Mouse (Mus musculus) liver, postnatal 0 days (tissue): ENCODE data around the gene Hes7. TPM values are rescaled to one million over a fixed set of nuclear protein-coding genes. Genes with fewer than 3 reads are reported as not detected.

Experiments
- ATAC-seq: fragments of 200-750 bp; cut with Nextera tagmentation; 2 replicates; pipeline ENCODE4 v1.8.0; 2017; ENCODE audit warnings: mild to moderate bottlenecking, moderate library complexity
- DNase-seq: peaks from one replicate; pipeline ENCODE4 v3.0.0-alpha.2; 2016
- H3K27ac ChIP-seq: fragments of 300-500 bp; sonication (generic); 2 replicates; pipeline ENCODE4 v1.5.1; 2014; ENCODE audit warnings: antibody characterized with exemption, moderate library complexity, mild to moderate bottlenecking, low read depth
- H3K27me3 ChIP-seq: fragments of 300-500 bp; sonication (generic); 2 replicates; pipeline ENCODE4 v1.6.1; 2014; ENCODE audit warnings: low read length, control low read depth, mixed read lengths; ENCODE audit not compliant: insufficient read depth
- H3K36me3 ChIP-seq: fragments of 300-500 bp; sonication (generic); replicated peaks from 2 replicates; pipeline ENCODE4 v1.6.1; 2014; ENCODE audit warnings: mild to moderate bottlenecking, control low read depth, low read length, moderate library complexity, mixed read lengths; ENCODE audit not compliant: insufficient read depth
- H3K4me1 ChIP-seq: fragments of 300-500 bp; sonication (generic); 2 replicates; pipeline ENCODE4 v1.6.1; 2014; ENCODE audit warnings: antibody characterized with exemption, mild to moderate bottlenecking, control low read depth; ENCODE audit not compliant: insufficient read depth
- H3K4me2 ChIP-seq: fragments of 300-500 bp; sonication (generic); 2 replicates; pipeline ENCODE4 v1.6.1; 2014; ENCODE audit warnings: low read depth, mild to moderate bottlenecking, low read length, moderate library complexity, mixed read lengths
- H3K4me3 ChIP-seq: fragments of 300-500 bp; sonication (generic); 2 replicates; pipeline ENCODE4 v1.5.1; 2014; ENCODE audit warnings: low read depth, low read length
- H3K9ac ChIP-seq: fragments of 300-500 bp; sonication (generic); replicated peaks from 2 replicates; pipeline ENCODE4 v1.6.1; 2014; ENCODE audit warnings: mild to moderate bottlenecking, moderate library complexity
- H3K9me3 ChIP-seq: fragments of 300-500 bp; sonication (generic); 2 replicates; pipeline ENCODE4 v1.6.1; 2016; ENCODE audit warnings: mild to moderate bottlenecking, control low read depth, low read length, mixed read lengths
- CTCF ChIP-seq: sonication (generic); IDR thresholded peaks from 2 replicates; pipeline ENCODE4 v1.5.1; 2016; ENCODE audit warnings: antibody characterized with exemption, low read depth
- EP300 ChIP-seq: IDR thresholded peaks from 2 replicates; pipeline ENCODE4 v1.6.1; 2016; ENCODE audit warnings: antibody characterized with exemption, low read depth, mild to moderate bottlenecking
- WGBS: fragments of 180-500 bp; shearing (Covaris S2); extraction: QIAGEN DNeasy Blood & Tissue Kit; methylation state at CpG from one replicate; pipeline ENCODE4 v1.1.7; 2014; ENCODE audit not compliant: insufficient replicate concordance; 5-methylcytosine and 5-hydroxymethylcytosine counted together
- polyA plus RNA-seq: library from polyadenylated mRNA; unstranded; fragments of >200 nt; fragmentation: Nextera tagmentation; extraction: Ambion mirVana; gene quantifications from 2 replicates; pipeline ENCODE4 v1.2.1, GENCODE M21; 2015

Hes7 gene
- polyA plus RNA-seq, 1 experiment from 2014 or later, result 0.15 TPM

GRCm38 (mm10) chr11:69155351-69155750 is 35.1 kb downstream of the Hes7 start:
- 31% methylated on average over 1 of the region's 1 CpGs for WGBS
- no peaks in the 10 kb centered on the region for H3K36me3 ChIP-seq
- no peaks in the 10 kb centered on the region for H3K9me3 ChIP-seq
- H3K4me1 ChIP-seq, result 0 out of 2 replicates have a peak, but pooled peaks cover 3% of the 10 kb centered on the region
- no peak for ATAC-seq
- no peak overlapping the region for H3K27ac ChIP-seq
- no peak for DNase-seq
- no peak overlapping the region for H3K4me3 ChIP-seq
- TF ChIP-seq CTCF (no peak), EP300 (no peak)
- no peak overlapping the region for H3K9ac ChIP-seq
- no peak overlapping the region for H3K4me2 ChIP-seq
- H3K27me3 ChIP-seq, result peaks cover 39% of the 10 kb centered on the region

- Histone ChIP-seq H3K36me3 (no peaks in the 10 kb centered on the region), H3K4me1 (no peaks in the 10 kb centered on the region), H3K4me2 (no peak within 1 kb of the TSS), H3K9me3 (no peaks in the 10 kb centered on the region), H3K27me3 (peaks cover 35% of the 10 kb centered on the region), H3K9ac (no peak within 1 kb of the TSS), H3K4me3 (no peak within 1 kb of the TSS), H3K27ac (no peak within 1 kb of the TSS)
- DNase-seq (no peak), ATAC-seq (no peak)
- no peak for TF ChIP-seq CTCF
- no peak for TF ChIP-seq EP300
- WGBS, result 2% methylated on average over 15 of the region's 18 CpGs
Observed at GRCm38 (mm10) chr11:69156800-69157199, 36.6 kb downstream of the Hes7 start, which contains the start of gene Alox12b. Gene Alox12b, plus strand, starts transcription at chr11:69156989.

GRCm38 (mm10) chr11:69169313-69169712 is 49.1 kb downstream of the Hes7 start:
- Histone ChIP-seq H3K9me3 (no peaks in the 10 kb centered on the region), H3K27ac (no peak overlapping the region), H3K4me3 (no peak overlapping the region), H3K36me3 (no peaks in the 10 kb centered on the region), H3K9ac (no peak overlapping the region), H3K4me1 (no peaks in the 10 kb centered on the region), H3K4me2 (no peak overlapping the region), H3K27me3 (no peaks in the 10 kb centered on the region)
- DNase-seq, result no peak
- 80% methylated on average over 12 of the region's 12 CpGs for WGBS
- ATAC-seq, result no peak
- TF ChIP-seq CTCF, result no peak
- no peak for TF ChIP-seq EP300

- Histone ChIP-seq H3K9me3 (no peaks in the 10 kb centered on the region), H3K27me3 (no peaks in the 10 kb centered on the region), H3K36me3 (no peaks in the 10 kb centered on the region), H3K4me1 (no peaks in the 10 kb centered on the region), H3K4me2 (no peak overlapping the region), H3K9ac (no peak overlapping the region), H3K27ac (no peak overlapping the region), H3K4me3 (no peak overlapping the region)
- DNase-seq (peak; percentile 54), ATAC-seq (no peak)
- no peak for TF ChIP-seq EP300
- TF ChIP-seq CTCF, result peak; percentile 87
- WGBS, result 35% methylated on average over 7 of the region's 7 CpGs
Observed at GRCm38 (mm10) chr11:69171626-69172025, 51.4 kb downstream of the Hes7 start.

- no peak overlapping the region for H3K4me3 ChIP-seq
- H3K9ac ChIP-seq, result no peak overlapping the region
- no peaks in the 10 kb centered on the region for H3K36me3 ChIP-seq
- H3K4me1 ChIP-seq, result no peaks in the 10 kb centered on the region
- no peak for TF ChIP-seq CTCF
- TF ChIP-seq EP300, result no peak
- no peaks in the 10 kb centered on the region for H3K9me3 ChIP-seq
- WGBS, result 66% methylated on average over 2 of the region's 2 CpGs
- DNase-seq (no peak), ATAC-seq (no peak)
- H3K27ac ChIP-seq, result no peak overlapping the region
- no peak overlapping the region for H3K4me2 ChIP-seq
- no peaks in the 10 kb centered on the region for H3K27me3 ChIP-seq
Observed at GRCm38 (mm10) chr11:69172606-69173005, 52.4 kb downstream of the Hes7 start.

Other genes starting within 250 kb of the Hes7 start
- gene Ndel1, start 248.5 kb upstream of the Hes7 start, polyA plus RNA-seq, result 32.8 and 33.8 TPM in 2 replicates
- 0.02 and 0.07 TPM in 2 replicates for gene Rnf222, start 231.9 kb upstream of the Hes7 start, polyA plus RNA-seq
- gene Rpl26, start 218.8 kb upstream of the Hes7 start, polyA plus RNA-seq, result 531 and 540 TPM in 2 replicates
- not detected in 2 replicates for gene Odf4, start 193.3 kb upstream of the Hes7 start, polyA plus RNA-seq
- gene Arhgef15, start 162.9 kb upstream of the Hes7 start, polyA plus RNA-seq, result 1.8 TPM in 2 replicates
- gene Slc25a35, start 152.3 kb upstream of the Hes7 start, polyA plus RNA-seq, result 0.60 and 0.94 TPM in 2 replicates
- 9.4 and 11.2 TPM in 2 replicates for gene Rangrf, start 145.2 kb upstream of the Hes7 start, polyA plus RNA-seq
- gene Pfas, start 111.9 kb upstream of the Hes7 start, polyA plus RNA-seq, result 8.9 and 10.6 TPM in 2 replicates
- gene Ctc1, start 104.5 kb upstream of the Hes7 start, polyA plus RNA-seq, result 7.4 and 7.6 TPM in 2 replicates
- gene Aurkb, start 74.8 kb upstream of the Hes7 start, polyA plus RNA-seq, result 41.3 and 45.9 TPM in 2 replicates
- gene Borcs6, start 60.7 kb upstream of the Hes7 start, polyA plus RNA-seq, result 5.4 and 6.6 TPM in 2 replicates
- gene Tmem107, start 49.6 kb upstream of the Hes7 start, polyA plus RNA-seq, result 12.5 and 13.0 TPM in 2 replicates
- 13.6 and 14.2 TPM in 2 replicates for gene Vamp2, start 31.9 kb upstream of the Hes7 start, polyA plus RNA-seq
- 3.0 and 8.2 TPM in 2 replicates for gene Per1, start 25.2 kb upstream of the Hes7 start, polyA plus RNA-seq
- gene 9130213A22Rik, start 2.2 kb downstream of the Hes7 start, polyA plus RNA-seq, result 0.06 and 0.07 TPM in 2 replicates
- gene Aloxe3, start 5.5 kb downstream of the Hes7 start, polyA plus RNA-seq, result 0.14 and 0.18 TPM in 2 replicates
- gene Alox12b, start 36.6 kb downstream of the Hes7 start, polyA plus RNA-seq, result not detected in 2 replicates
- gene Alox8, start 77.4 kb downstream of the Hes7 start, polyA plus RNA-seq, result 0.04 TPM in 1 of 2 replicates, not detected in the other
- gene Gucy2e, start 116.6 kb downstream of the Hes7 start, polyA plus RNA-seq, result not detected in 2 replicates
- gene Cntrob, start 203.4 kb downstream of the Hes7 start, polyA plus RNA-seq, result 4.1 and 5.6 TPM in 2 replicates
- 71.5 and 72.0 TPM in 2 replicates for gene Trappc1, start 203.6 kb downstream of the Hes7 start, polyA plus RNA-seq
- 0.20 TPM in 2 replicates for gene Kcnab3, start 205.9 kb downstream of the Hes7 start, polyA plus RNA-seq
- gene Rnf227, start 220.1 kb downstream of the Hes7 start, polyA plus RNA-seq, result 0.87 and 1.3 TPM in 2 replicates
- gene Chd3, start 249.0 kb downstream of the Hes7 start, polyA plus RNA-seq, result 7.8 and 8.7 TPM in 2 replicates